In the genomic region with DNA sequence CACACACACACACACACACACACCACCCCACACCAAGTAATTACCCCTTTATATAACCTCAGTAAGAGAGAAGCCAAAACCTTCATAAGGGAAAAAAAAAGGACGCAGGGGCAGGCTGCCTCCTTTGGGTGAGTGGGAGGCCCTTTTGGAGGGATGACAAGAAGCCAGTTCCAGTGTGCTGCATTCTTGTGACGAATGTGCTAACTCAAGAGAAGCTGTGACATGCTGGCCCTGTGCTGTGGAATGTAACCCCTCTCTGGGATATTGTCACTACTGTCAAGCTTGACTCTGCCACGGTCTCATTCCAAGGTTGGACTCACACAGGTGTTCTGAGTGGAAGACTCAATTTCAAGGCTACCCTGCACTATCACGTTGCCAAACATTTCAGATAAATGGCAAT, we compare ENCODE assay signal across 24 mouse cellular contexts.
A peak's percentile ranks its signal among the peaks of the same experiment; 100 is the strongest.
DNase-seq lines count a peak whose midpoint lies in the region; ATAC-seq and TF ChIP-seq lines count a peak whose summit lies in the region.
"Had no signal": no experiment of that assay in that cellular context is flagged by ENCODE, and none has a peak within 500 bp of the region (broad histone marks: within the 10 kb centered on the region; RNA-seq: fewer than 3 reads in every experiment).

No protein-coding gene starts in this region.

- no peak overlapping the region for H3K9ac ChIP-seq in heart, embryonic 15.5 days
- H3K9ac ChIP-seq in midbrain, embryonic 11.5 days (ENCODE audit: low read length), result no peak overlapping the region
- no peak overlapping the region for H3K9ac ChIP-seq in midbrain, postnatal 0 days (replicated peaks; ENCODE audit: low read length, poor library complexity, severe bottlenecking)
- H3K9ac ChIP-seq: embryonic facial prominence, embryonic 12.5 days; embryonic facial prominence, embryonic 15.5 days; forebrain, embryonic 15.5 days; heart, embryonic 13.5 days; hindbrain, embryonic 13.5 days; intestine, embryonic 15.5 days had no signal

- no peak overlapping the region for H3K4me3 ChIP-seq in heart, embryonic 15.5 days
- H3K4me3 ChIP-seq in midbrain, embryonic 11.5 days (ENCODE audit: low read depth, low read length), result no peak overlapping the region
- H3K4me3 ChIP-seq in midbrain, postnatal 0 days (ENCODE audit: low read depth, low read length), result no peak overlapping the region
- H3K4me3 ChIP-seq: embryonic facial prominence, embryonic 12.5 days; embryonic facial prominence, embryonic 15.5 days; forebrain, embryonic 15.5 days; gastrocnemius, adult 2 months; heart, embryonic 13.5 days; hindbrain, embryonic 10.5 days; hindbrain, embryonic 13.5 days; intestine, embryonic 15.5 days had no signal

- no peaks in the 10 kb centered on the region for H3K9me3 ChIP-seq in heart, embryonic 15.5 days (replicated peaks)
- H3K9me3 ChIP-seq in midbrain, embryonic 11.5 days (ENCODE audit: control insufficient read depth, low read length), result no peaks in the 10 kb centered on the region
- H3K9me3 ChIP-seq in midbrain, postnatal 0 days (ENCODE audit: low read length), result no peaks in the 10 kb centered on the region
- H3K9me3 ChIP-seq: embryonic facial prominence, embryonic 12.5 days; embryonic facial prominence, embryonic 15.5 days; forebrain, embryonic 15.5 days; heart, embryonic 13.5 days; hindbrain, embryonic 10.5 days; hindbrain, embryonic 13.5 days; intestine, embryonic 15.5 days had no signal

- H3K36me3 ChIP-seq in heart, embryonic 15.5 days, result no peaks in the 10 kb centered on the region
- H3K36me3 ChIP-seq in midbrain, embryonic 11.5 days (ENCODE audit: control insufficient read depth, insufficient read depth, low read length), result no peaks in the 10 kb centered on the region
- H3K36me3 ChIP-seq in midbrain, postnatal 0 days (ENCODE audit: insufficient read depth, low read length), result no peaks in the 10 kb centered on the region
- H3K36me3 ChIP-seq: embryonic facial prominence, embryonic 12.5 days; embryonic facial prominence, embryonic 15.5 days; forebrain, embryonic 15.5 days; hindbrain, embryonic 10.5 days; hindbrain, embryonic 13.5 days; intestine, embryonic 15.5 days had no signal

- DNase-seq in heart, adult 8-10 months (ENCODE audit: low spot score), result no peak
- DNase-seq in midbrain, embryonic 11.5 days (ENCODE audit: low spot score, missing footprints), result peak; percentile 56
- no peak for DNase-seq in midbrain, postnatal 0 days (ENCODE audit: low spot score)
- peak; percentile 57 for DNase-seq in Muller cell, postnatal 12 days (ENCODE audit: inconsistent ontology term)
- DNase-seq in brain, adult 2 months (ENCODE audit: low read depth, low spot score), result peak; percentile 22
- DNase-seq: adrenal gland, adult 8-10 months; adrenal gland, postnatal 25 days; cerebellum, adult 18-20 months; cerebellum, adult 9-10 months; cerebellum, postnatal 14 days; gastrocnemius, adult 2 months; gastrocnemius, postnatal 14 days; heart, adult 11 months had no signal

- H3K4me1 ChIP-seq in heart, embryonic 15.5 days (replicated peaks), result peaks cover 13% of the 10 kb centered on the region; the same call in 1 of the 2 replicates
- H3K4me1 ChIP-seq in midbrain, embryonic 11.5 days (ENCODE audit: control insufficient read depth, insufficient read depth, low read length), result peaks cover 4% of the 10 kb centered on the region; the same call in 1 of the 2 replicates
- H3K4me1 ChIP-seq in midbrain, postnatal 0 days (ENCODE audit: insufficient read depth, low read length), result peaks cover 2% of the 10 kb centered on the region; the same call in 1 of the 2 replicates
- H3K4me1 ChIP-seq: embryonic facial prominence, embryonic 15.5 days; forebrain, embryonic 15.5 days; intestine, embryonic 15.5 days had no signal

- WGBS in heart, embryonic 15.5 days, result 38% methylated on average over 4 of the region's 4 CpGs
- 80% methylated on average over 4 of the region's 4 CpGs for WGBS in midbrain, embryonic 11.5 days
- WGBS in midbrain, postnatal 0 days, result 87% methylated on average over 4 of the region's 4 CpGs

- ATAC-seq in heart, embryonic 15.5 days (replicated peaks; ENCODE audit: insufficient number of reproducible peaks, insufficient read depth, low FRiP score, low read depth), result no peak
- no peak for ATAC-seq in midbrain, embryonic 11.5 days (ENCODE audit: low FRiP score)
- no peak for ATAC-seq in midbrain, postnatal 0 days (ENCODE audit: low FRiP score)
- ATAC-seq: activated CD4-positive, CD25-positive, alpha-beta regulatory T cell, adult 4 months; CD4-positive, CD25-positive, alpha-beta regulatory T cell, adult 4 months; forebrain, embryonic 15.5 days; hindbrain, embryonic 16.5 days; intestine, embryonic 15.5 days had no signal

- H3K4me2 ChIP-seq in heart, embryonic 15.5 days, result no peak overlapping the region
- H3K4me2 ChIP-seq in midbrain, embryonic 11.5 days, result no peak overlapping the region
- H3K4me2 ChIP-seq in midbrain, postnatal 0 days (ENCODE audit: low read depth, low read length, poor library complexity, severe bottlenecking), result no peak overlapping the region
- H3K4me2 ChIP-seq: embryonic facial prominence, embryonic 12.5 days; embryonic facial prominence, embryonic 15.5 days; forebrain, embryonic 15.5 days; heart, embryonic 13.5 days; hindbrain, embryonic 13.5 days; intestine, embryonic 15.5 days had no signal

- no peak for TF ChIP-seq CTCF in midbrain, postnatal 0 days (IDR thresholded peaks at IDR 0.05)

- H3K27ac ChIP-seq in heart, embryonic 15.5 days, result peak overlapping the region; percentile 6; the same call in 1 of the 2 replicates
- H3K27ac ChIP-seq in midbrain, embryonic 11.5 days (ENCODE audit: low read depth, low read length), result no peak overlapping the region
- no peak overlapping the region for H3K27ac ChIP-seq in midbrain, postnatal 0 days (ENCODE audit: low read depth, low read length)
- H3K27ac ChIP-seq: embryonic facial prominence, embryonic 12.5 days; embryonic facial prominence, embryonic 15.5 days; forebrain, embryonic 15.5 days; gastrocnemius, adult 2 months; heart, embryonic 13.5 days; hindbrain, embryonic 10.5 days; hindbrain, embryonic 13.5 days; intestine, embryonic 15.5 days had no signal

- no peaks in the 10 kb centered on the region for H3K27me3 ChIP-seq in heart, embryonic 15.5 days
- no peaks in the 10 kb centered on the region for H3K27me3 ChIP-seq in midbrain, embryonic 11.5 days (ENCODE audit: control insufficient read depth, insufficient read depth, low read length)
- H3K27me3 ChIP-seq in midbrain, postnatal 0 days (ENCODE audit: insufficient read depth, low read length), result no peaks in the 10 kb centered on the region
- H3K27me3 ChIP-seq: embryonic facial prominence, embryonic 12.5 days; embryonic facial prominence, embryonic 15.5 days; forebrain, embryonic 15.5 days; heart, embryonic 13.5 days; hindbrain, embryonic 13.5 days; intestine, embryonic 15.5 days had no signal

Comparison
In these comparisons a context has a peak if more than half of its experiments do, and no peak if none do; other contexts are left out.
1. DNase-seq: peak in midbrain, embryonic 11.5 days (single experiment), Muller cell, postnatal 12 days (single experiment) and brain, adult 2 months (single experiment); none in heart, adult 8-10 months (single experiment) and midbrain, postnatal 0 days (single experiment).